Mouse (Mus musculus) midbrain, postnatal 0 days (tissue): Measurements from ENCODE around the gene Atp8a1. TPM values are rescaled to one million over a fixed set of nuclear protein-coding genes. Genes with fewer than 3 reads are reported as not detected.
A peak's percentile ranks its signal among the peaks of the same experiment; 100 is the strongest.

Experiments
- ATAC-seq: fragments of 200-750 bp; cut with Nextera tagmentation; 2 replicates; pipeline ENCODE4 v1.8.0; 2017; ENCODE audit warnings: moderate number of reproducible peaks, mild to moderate bottlenecking, moderate TSS enrichment, moderate library complexity; ENCODE audit not compliant: low FRiP score
- DNase-seq: peaks from one replicate; pipeline ENCODE4 v3.0.0-alpha.2; 2015; ENCODE audit warnings: low spot score
- H3K27ac ChIP-seq: fragments of 300-500 bp; sonication (generic); 2 replicates; pipeline ENCODE4 v1.5.1; 2014; ENCODE audit warnings: low read depth, mild to moderate bottlenecking, low read length, mixed read lengths
- H3K27me3 ChIP-seq: fragments of 300-500 bp; sonication (generic); 2 replicates; pipeline ENCODE4 v1.6.1; 2014; ENCODE audit warnings: low read length, control low read depth, mixed read lengths; ENCODE audit not compliant: insufficient read depth
- H3K36me3 ChIP-seq: fragments of 300-500 bp; sonication (generic); 2 replicates; pipeline ENCODE4 v1.6.1; 2014; ENCODE audit warnings: low read length, control low read depth, mixed read lengths; ENCODE audit not compliant: insufficient read depth
- H3K4me1 ChIP-seq: fragments of 300-500 bp; sonication (generic); 2 replicates; pipeline ENCODE4 v1.6.1; 2014; ENCODE audit warnings: mild to moderate bottlenecking, control low read depth, antibody characterized with exemption, low read length, mixed read lengths; ENCODE audit not compliant: insufficient read depth
- H3K4me2 ChIP-seq: fragments of 300-500 bp; sonication (generic); 2 replicates; pipeline ENCODE4 v1.6.1; 2014; ENCODE audit warnings: low read depth, mild to moderate bottlenecking, low read length, mixed read lengths; ENCODE audit not compliant: poor library complexity, severe bottlenecking
- H3K4me3 ChIP-seq: fragments of 300-500 bp; sonication (generic); 2 replicates; pipeline ENCODE4 v1.5.1; 2014; ENCODE audit warnings: low read depth, mild to moderate bottlenecking, low read length, moderate library complexity
- H3K9ac ChIP-seq: fragments of 300-500 bp; sonication (generic); replicated peaks from 2 replicates; pipeline ENCODE4 v1.6.1; 2014; ENCODE audit warnings: mild to moderate bottlenecking, low read length, moderate library complexity, mixed read lengths; ENCODE audit not compliant: poor library complexity, severe bottlenecking
- H3K9me3 ChIP-seq: fragments of 300-500 bp; sonication (generic); 2 replicates; pipeline ENCODE4 v1.6.1; 2016; ENCODE audit warnings: low read length, control low read depth
- CTCF ChIP-seq: IDR thresholded peaks from 2 replicates; pipeline ENCODE4 v1.5.1; 2016; ENCODE audit warnings: antibody characterized with exemption, mild to moderate bottlenecking
- WGBS: fragments of 180-500 bp; shearing (Covaris S2); extraction: QIAGEN DNeasy Blood & Tissue Kit; methylation state at CpG from one replicate; pipeline ENCODE4 v1.1.7; 2014; 5-methylcytosine and 5-hydroxymethylcytosine counted together
- polyA plus RNA-seq: library from polyadenylated mRNA; unstranded; fragments of >200 nt; fragmentation: Nextera tagmentation; extraction: Ambion mirVana; gene quantifications from 2 replicates; pipeline ENCODE4 v1.2.1, GENCODE M21; 2015
- total RNA-seq: library from RNA; depleted of rRNA; stranded (reverse); fragments of >200 nt; gene quantifications from 2 replicates; pipeline ENCODE4 v1.2.3, GENCODE M21; 2014

Atp8a1 gene
- total and polyA plus RNA-seq, 2 experiments from 2014 or later = 42.9 to 95.7 TPM

GRCm38 (mm10) chr5:67831293-67832147 lies 15.7 kb downstream of the Atp8a1 start:
- 0 out of 2 replicates have a peak, but pooled peaks have one; percentile 36 for ATAC-seq
- no peaks in the 10 kb centered on the region for H3K9me3 ChIP-seq
- DNase-seq = no peak
- peaks cover 3% of the 10 kb centered on the region; the same call in 1 of the 2 replicates for H3K36me3 ChIP-seq
- no peak overlapping the region for H3K4me3 ChIP-seq
- no peak overlapping the region for H3K27ac ChIP-seq
- no peak overlapping the region for H3K4me2 ChIP-seq
- WGBS = 79% methylated on average over 10 of the region's 10 CpGs
- no peak overlapping the region for H3K9ac ChIP-seq
- TF ChIP-seq CTCF = no peak
- no peaks in the 10 kb centered on the region for H3K27me3 ChIP-seq
- no peaks in the 10 kb centered on the region for H3K4me1 ChIP-seq

GRCm38 (mm10) chr5:67828356-67828755 lies 18.9 kb downstream of the Atp8a1 start:
- Histone ChIP-seq H3K9ac (no peak overlapping the region), H3K27me3 (no peaks in the 10 kb centered on the region), H3K27ac (no peak overlapping the region), H3K4me3 (no peak overlapping the region), H3K9me3 (no peaks in the 10 kb centered on the region), H3K4me2 (no peak overlapping the region), H3K4me1 (no peaks in the 10 kb centered on the region), H3K36me3 (no peaks in the 10 kb centered on the region)
- DNase-seq (no peak), ATAC-seq (no peak)
- TF ChIP-seq CTCF = no peak
- WGBS = 99% methylated on average over 3 of the region's 3 CpGs

GRCm38 (mm10) chr5:67826935-67827334 lies 20.3 kb downstream of the Atp8a1 start:
- H3K27ac ChIP-seq = no peak overlapping the region
- no peaks in the 10 kb centered on the region for H3K27me3 ChIP-seq
- 86% methylated on average over 3 of the region's 3 CpGs for WGBS
- no peaks in the 10 kb centered on the region for H3K4me1 ChIP-seq
- H3K9me3 ChIP-seq = no peaks in the 10 kb centered on the region
- H3K9ac ChIP-seq = no peak overlapping the region
- DNase-seq (no peak), ATAC-seq (no peak)
- no peak for TF ChIP-seq CTCF
- H3K36me3 ChIP-seq = no peaks in the 10 kb centered on the region
- H3K4me2 ChIP-seq = no peak overlapping the region
- H3K4me3 ChIP-seq = no peak overlapping the region

- Histone ChIP-seq H3K4me2 (no peak overlapping the region), H3K27ac (no peak overlapping the region), H3K4me3 (no peak overlapping the region), H3K9me3 (no peaks in the 10 kb centered on the region), H3K9ac (no peak overlapping the region), H3K27me3 (no peaks in the 10 kb centered on the region), H3K36me3 (no peaks in the 10 kb centered on the region), H3K4me1 (no peaks in the 10 kb centered on the region)
- no peak for ATAC-seq
- no peak for DNase-seq
- TF ChIP-seq CTCF = no peak
- 81% methylated on average over 9 of the region's 9 CpGs for WGBS
Measured at GRCm38 (mm10) chr5:67826278-67826677, 21.0 kb downstream of the Atp8a1 start.

GRCm38 (mm10) chr5:67824600-67824999 lies 22.6 kb downstream of the Atp8a1 start:
- ATAC-seq = no peak
- TF ChIP-seq CTCF = no peak
- no peak for DNase-seq
- H3K4me3 ChIP-seq = no peak overlapping the region
- H3K27me3 ChIP-seq = no peaks in the 10 kb centered on the region
- H3K4me1 ChIP-seq = no peaks in the 10 kb centered on the region
- no peak overlapping the region for H3K9ac ChIP-seq
- 82% methylated on average over 2 of the region's 2 CpGs for WGBS
- no peaks in the 10 kb centered on the region for H3K9me3 ChIP-seq
- no peaks in the 10 kb centered on the region for H3K36me3 ChIP-seq
- H3K4me2 ChIP-seq = no peak overlapping the region
- no peak overlapping the region for H3K27ac ChIP-seq

- Histone ChIP-seq H3K9ac (no peak overlapping the region), H3K4me3 (no peak overlapping the region), H3K36me3 (no peaks in the 10 kb centered on the region), H3K4me1 (no peaks in the 10 kb centered on the region), H3K4me2 (no peak overlapping the region), H3K27me3 (no peaks in the 10 kb centered on the region), H3K27ac (no peak overlapping the region), H3K9me3 (no peaks in the 10 kb centered on the region)
- no peak for TF ChIP-seq CTCF
- WGBS = 86% methylated on average over 5 of the region's 5 CpGs
- DNase-seq (no peak), ATAC-seq (no peak)
Measured at GRCm38 (mm10) chr5:67823771-67824170, 23.5 kb downstream of the Atp8a1 start.
